Mouse (Mus musculus) layer of hippocampus, adult 2 months (tissue): Measurements from ENCODE around the gene Kdm2a. TPM values are rescaled to one million over a fixed set of nuclear protein-coding genes. Genes with fewer than 3 reads are reported as not detected.
A peak's percentile ranks its signal among the peaks of the same experiment; 100 is the strongest.

Experiments used
- DNase-seq, 2 experiments: peaks; one replicate each; pipeline ENCODE4 v3.0.0; 2022; ENCODE audit warnings: low spot score in 2 of 2
- H3K27ac ChIP-seq: fragments of 200-600 bp; 2 replicates; pipeline ENCODE4 v1.8.1; 2022
- H3K4me3 ChIP-seq: fragments of 200-600 bp; 2 replicates; pipeline ENCODE4 v1.8.1; 2022; ENCODE audit warnings: mild to moderate bottlenecking
- CTCF ChIP-seq: fragments of 200-600 bp; conservative IDR thresholded peaks from 2 replicates; pipeline ENCODE4 v1.8.1; 2022; ENCODE audit warnings: antibody characterized with exemption, mild to moderate bottlenecking, moderate library complexity
- total RNA-seq, 2 experiments: library from RNA; stranded (reverse); gene quantifications; 2 replicates each; pipeline ENCODE4 v1.2.3; 2021

Gene Kdm2a
- total RNA-seq, 2 experiments from 2014 or later, result 77.5 to 87.8 TPM

DNA sequence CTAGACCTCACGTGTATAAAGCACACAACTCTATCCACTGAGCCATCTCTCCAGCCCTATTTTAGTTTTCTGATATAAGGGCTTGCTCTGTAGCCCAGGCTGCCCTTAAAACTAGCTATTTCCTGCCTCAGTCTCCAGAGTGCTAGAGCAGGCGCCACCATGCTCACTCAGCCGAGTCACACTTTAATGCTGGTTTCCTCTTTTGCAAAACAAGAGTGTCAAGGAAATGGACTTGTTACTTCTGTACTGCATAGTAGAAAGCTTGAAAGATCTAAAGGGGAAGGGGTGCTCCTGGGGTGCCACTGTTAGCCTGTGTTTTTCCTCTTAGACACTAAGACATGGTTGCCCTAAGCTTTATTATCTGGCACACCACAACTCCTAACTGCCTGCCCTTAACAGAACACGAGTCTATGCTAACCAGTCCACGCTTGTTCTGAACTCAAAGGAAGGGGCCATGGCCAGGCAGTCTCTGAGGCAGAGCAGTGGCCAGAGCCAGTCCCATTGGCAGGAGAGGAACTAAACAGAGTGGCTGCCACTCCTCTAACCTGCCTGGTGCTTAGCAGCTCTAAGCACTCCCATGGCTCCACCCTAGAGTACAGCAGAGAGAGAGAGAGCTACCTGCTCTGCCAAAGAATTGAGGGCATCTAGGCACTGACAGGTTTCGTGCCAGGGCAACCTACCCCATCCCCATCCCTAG, 98.4 kb downstream of the Kdm2a start:
- peak overlapping the region; percentile 97; the same call in 1 of the 2 replicates for H3K27ac ChIP-seq
- DNase-seq, result no peak
- TF ChIP-seq CTCF, result no peak
- no peak overlapping the region for H3K4me3 ChIP-seq

DNA sequence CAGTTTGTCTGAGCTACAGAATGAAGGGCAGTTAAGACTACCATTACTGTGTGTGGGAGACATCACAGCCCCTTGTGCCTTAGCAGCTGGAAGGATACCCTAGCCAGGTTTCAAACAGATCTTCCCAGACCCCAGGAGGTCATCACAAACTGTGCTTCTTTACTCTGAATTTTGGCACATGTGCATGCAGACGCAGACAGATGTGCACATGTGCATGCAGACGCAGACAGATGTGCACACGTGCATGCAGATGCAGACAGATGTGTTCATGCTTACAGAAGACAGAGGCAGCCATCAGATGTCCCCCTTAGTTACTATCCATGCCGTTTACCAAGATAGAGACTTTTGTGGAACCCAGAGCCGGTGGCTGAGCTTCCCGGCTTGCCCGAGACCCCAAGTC, 99.0 kb downstream of the Kdm2a start:
- no peak overlapping the region for H3K4me3 ChIP-seq
- H3K27ac ChIP-seq, result peak overlapping the region; percentile 57; the same call in 1 of the 2 replicates
- TF ChIP-seq CTCF, result no peak
- no peak for DNase-seq

GRCm38 (mm10) chr19:4298322-4299121, 99.6 kb downstream of the Kdm2a start:
- peak overlapping the region; percentile 57; the same call in 1 of the 2 replicates for H3K27ac ChIP-seq

DNA sequence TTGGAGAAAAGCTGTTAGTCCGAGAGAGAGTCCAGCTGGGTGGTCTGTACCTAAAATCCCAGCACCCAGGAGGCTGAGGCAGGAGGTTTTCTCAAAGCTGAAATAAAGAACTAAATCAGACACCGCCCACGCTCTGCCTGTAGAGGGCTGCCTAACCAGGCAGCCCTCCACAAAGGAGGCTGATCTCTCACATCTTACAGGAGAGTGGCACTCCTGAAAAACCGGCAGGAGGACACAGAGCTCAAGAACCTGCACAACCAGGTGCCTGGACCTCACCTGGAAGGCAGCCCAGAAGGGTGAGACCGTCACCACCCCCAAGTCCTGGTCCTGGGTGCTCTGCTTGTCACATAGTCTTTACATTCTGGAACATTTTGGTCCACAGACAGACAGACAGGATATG, 100.2 kb downstream of the Kdm2a start:
- Histone ChIP-seq H3K4me3 (no peak overlapping the region), H3K27ac (peak overlapping the region; percentile 18; the same call in 1 of the 2 replicates)
- no peak for DNase-seq
- TF ChIP-seq CTCF, result peak; percentile 44

More at GRCm38 (mm10) chr19:4298322-4299121, 99.6 kb downstream of the Kdm2a start:
- H3K4me3 ChIP-seq, result no peak overlapping the region
- TF ChIP-seq CTCF, result no peak
- DNase-seq, result no peak

DNA sequence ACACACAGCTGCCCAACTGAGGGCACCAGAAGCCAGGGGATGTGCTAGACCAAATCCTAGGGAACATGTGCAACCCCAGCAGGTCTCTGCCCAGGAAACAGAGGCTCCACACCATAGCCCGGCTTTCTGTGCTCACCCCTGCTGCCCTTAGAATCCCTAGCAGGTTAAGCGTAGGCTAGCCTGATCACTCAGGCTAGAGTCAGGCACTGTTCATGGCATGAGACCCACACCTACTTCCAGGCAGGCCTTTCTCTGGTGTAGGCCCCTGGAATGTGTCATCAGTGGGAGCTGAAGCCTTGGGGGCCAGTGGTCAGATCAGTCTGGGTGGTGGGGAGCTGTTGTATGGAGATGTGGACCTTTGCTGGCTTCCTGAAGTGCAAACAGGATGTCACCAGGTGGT, 101.5 kb downstream of the Kdm2a start:
- Histone ChIP-seq H3K27ac (no peak overlapping the region; the same call in 1 of the 2 replicates), H3K4me3 (no peak overlapping the region)
- no peak for DNase-seq
- TF ChIP-seq CTCF, result no peak

- TF ChIP-seq CTCF, result no peak
- H3K4me3 ChIP-seq, result no peak overlapping the region
These were observed 102.7 kb downstream of the Kdm2a start for GRCm38 (mm10) chr19:4295391-4295790.

GRCm38 (mm10) chr19:4294381-4295097, 103.5 kb downstream of the Kdm2a start:
- H3K4me3 ChIP-seq, result no peak overlapping the region
- H3K27ac ChIP-seq, result peak overlapping the region; percentile 59
- DNase-seq, result no peak
- TF ChIP-seq CTCF, result no peak

More at GRCm38 (mm10) chr19:4295391-4295790, 102.7 kb downstream of the Kdm2a start:
- H3K27ac ChIP-seq, result no peak overlapping the region; the same call in 1 of the 2 replicates
- no peak for DNase-seq

GRCm38 (mm10) chr19:4291161-4291560, 106.9 kb downstream of the Kdm2a start:
- no peak overlapping the region for H3K27ac ChIP-seq
- no peak for DNase-seq
- no peak overlapping the region for H3K4me3 ChIP-seq
- TF ChIP-seq CTCF, result no peak

GRCm38 (mm10) chr19:4290749-4291148, 107.3 kb downstream of the Kdm2a start:
- H3K4me3 ChIP-seq, result no peak overlapping the region
- no peak for DNase-seq
- TF ChIP-seq CTCF, result no peak
- H3K27ac ChIP-seq, result no peak overlapping the region

DNA sequence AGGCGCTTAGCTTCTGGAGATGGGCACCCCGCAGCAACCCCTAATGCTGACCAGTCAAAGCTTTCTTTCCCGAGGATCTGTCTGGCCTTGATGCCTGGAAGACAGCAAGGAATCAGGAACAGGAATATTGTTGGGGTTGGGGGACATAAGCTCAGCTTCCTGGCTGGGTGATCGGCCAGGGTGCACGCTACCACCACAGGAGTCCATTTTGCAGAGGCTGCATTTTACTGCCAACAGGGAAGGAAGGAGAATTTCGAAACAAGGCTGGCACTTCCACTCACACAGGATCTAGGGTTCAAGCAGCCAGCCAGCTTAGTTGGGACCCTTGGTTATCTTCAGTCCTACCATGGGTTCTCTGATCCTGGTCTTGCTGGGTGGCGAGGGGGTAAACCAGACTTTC, 114.4 kb downstream of the Kdm2a start:
- Histone ChIP-seq H3K27ac (peak overlapping the region; percentile 91), H3K4me3 (peak overlapping the region; percentile 89)
- no peak for TF ChIP-seq CTCF
- no peak for DNase-seq

GRCm38 (mm10) chr19:4282898-4283553, 115.1 kb downstream of the Kdm2a start, which contains the start of gene Ankrd13d:
Gene Ankrd13d, minus strand, starts transcription at chr19:4283137.
- Histone ChIP-seq H3K4me3 (peak within 1 kb of the TSS; percentile 89), H3K27ac (peak within 1 kb of the TSS; percentile 91)
- peak; percentile 87 for TF ChIP-seq CTCF
- DNase-seq, result peak; percentile 89 to 95

DNA sequence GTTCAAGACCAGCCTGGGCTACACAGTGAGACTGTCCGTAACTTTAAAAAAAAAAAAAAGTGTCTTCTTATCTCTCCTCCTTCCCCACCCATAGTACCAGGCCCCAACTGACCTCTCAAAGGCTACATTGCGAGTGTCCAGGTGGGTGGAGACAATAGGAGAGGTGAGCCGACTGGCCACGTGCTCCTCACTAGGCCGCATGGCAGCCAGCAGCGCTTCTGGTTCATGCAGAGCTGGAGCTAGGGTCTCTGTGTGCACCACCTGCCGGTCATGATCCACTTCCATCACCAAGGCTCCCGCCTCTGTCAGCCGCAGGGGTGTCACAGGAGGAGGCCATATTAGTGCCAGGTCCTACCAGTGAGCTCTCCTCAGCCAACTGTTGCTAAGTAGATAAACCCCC, 117.7 kb downstream of the Kdm2a start:
- no peak overlapping the region for H3K27ac ChIP-seq
- no peak for TF ChIP-seq CTCF
- no peak overlapping the region for H3K4me3 ChIP-seq
- DNase-seq, result no peak
